Mouse (Mus musculus) liver, embryonic 15.5 days (tissue): ENCODE results near the gene Zmiz1. TPM values are rescaled to one million over a fixed set of nuclear protein-coding genes. Genes with fewer than 3 reads are reported as not detected.

Experiments
- ATAC-seq: fragments of 200-750 bp; cut with Nextera tagmentation; 2 replicates; pipeline ENCODE4 v1.8.0; 2017; ENCODE audit warnings: moderate number of reproducible peaks, mild to moderate bottlenecking, moderate library complexity; ENCODE audit not compliant: insufficient read depth
- H3K27ac ChIP-seq: fragments of 300-500 bp; sonication (generic); replicated peaks from 2 replicates; pipeline ENCODE4 v1.5.1; 2015; ENCODE audit warnings: mild to moderate bottlenecking, inconsistent platforms
- H3K27me3 ChIP-seq: fragments of 300-500 bp; sonication (generic); 2 replicates; pipeline ENCODE4 v1.6.1; 2015; ENCODE audit warnings: mild to moderate bottlenecking, inconsistent platforms
- H3K36me3 ChIP-seq: fragments of 300-500 bp; sonication (generic); replicated peaks from 2 replicates; pipeline ENCODE4 v1.6.1; 2015; ENCODE audit warnings: moderate library complexity, mild to moderate bottlenecking, inconsistent platforms
- H3K4me1 ChIP-seq: fragments of 300-500 bp; sonication (generic); replicated peaks from 2 replicates; pipeline ENCODE4 v1.6.1; 2015; ENCODE audit warnings: inconsistent platforms
- H3K4me2 ChIP-seq: fragments of 300-500 bp; sonication (generic); 2 replicates; pipeline ENCODE4 v1.6.1; 2015; ENCODE audit warnings: moderate library complexity, mild to moderate bottlenecking, inconsistent platforms
- H3K4me3 ChIP-seq: fragments of 300-500 bp; sonication (generic); replicated peaks from 2 replicates; pipeline ENCODE4 v1.5.1; 2015; ENCODE audit warnings: mild to moderate bottlenecking, inconsistent platforms
- H3K9ac ChIP-seq: fragments of 300-500 bp; sonication (generic); 2 replicates; pipeline ENCODE4 v1.6.1; 2015; ENCODE audit warnings: moderate library complexity, mild to moderate bottlenecking, inconsistent platforms
- H3K9me3 ChIP-seq: fragments of 300-500 bp; sonication (generic); replicated peaks from 2 replicates; pipeline ENCODE4 v1.6.1; 2016; ENCODE audit warnings: inconsistent platforms
- WGBS: fragments of 180-500 bp; shearing (Covaris S2); methylation state at CpG from one replicate; pipeline ENCODE4 v1.1.7; 2015; ENCODE audit warnings: mixed read lengths; ENCODE audit not compliant: insufficient replicate concordance; 5-methylcytosine and 5-hydroxymethylcytosine counted together
- polyA plus RNA-seq: library from polyadenylated mRNA; unstranded; fragments of >200 nt; fragmentation: Nextera tagmentation; extraction: Ambion mirVana; gene quantifications from 2 replicates; pipeline ENCODE4 v1.2.1, GENCODE M21; 2015

Zmiz1 gene
- polyA plus RNA-seq, 1 experiment from 2014 or later: 4.3 TPM

DNA sequence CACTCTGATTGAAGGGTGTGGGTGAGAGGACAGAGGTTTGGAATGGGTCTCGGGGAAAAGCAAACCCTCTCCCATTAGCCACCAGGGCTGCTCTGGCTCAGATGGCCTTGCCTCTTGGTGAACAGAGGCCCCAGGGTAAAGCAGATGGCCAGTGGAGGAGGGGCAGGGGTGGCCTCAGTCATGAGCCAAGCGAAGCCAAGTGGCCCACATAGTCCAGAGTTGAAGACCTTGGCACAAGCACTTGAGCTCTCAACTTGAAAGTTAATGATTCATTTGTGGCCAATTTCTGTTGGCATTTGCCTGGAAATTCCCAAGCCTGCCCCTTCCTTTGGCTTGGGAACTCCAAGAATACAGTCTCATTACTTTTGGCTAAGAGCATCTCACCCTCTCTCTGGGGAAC, 37.1 kb downstream of the Zmiz1 start:
- H3K9ac ChIP-seq: no peak overlapping the region
- no peaks in the 10 kb centered on the region for H3K27me3 ChIP-seq
- H3K4me3 ChIP-seq: no peak overlapping the region
- no peaks in the 10 kb centered on the region for H3K9me3 ChIP-seq
- H3K27ac ChIP-seq: no peak overlapping the region
- WGBS: 63% methylated on average over 2 of the region's 2 CpGs
- H3K4me2 ChIP-seq: no peak overlapping the region
- no peak for ATAC-seq
- H3K36me3 ChIP-seq: no peaks in the 10 kb centered on the region
- peaks cover 88% of the 10 kb centered on the region for H3K4me1 ChIP-seq

DNA sequence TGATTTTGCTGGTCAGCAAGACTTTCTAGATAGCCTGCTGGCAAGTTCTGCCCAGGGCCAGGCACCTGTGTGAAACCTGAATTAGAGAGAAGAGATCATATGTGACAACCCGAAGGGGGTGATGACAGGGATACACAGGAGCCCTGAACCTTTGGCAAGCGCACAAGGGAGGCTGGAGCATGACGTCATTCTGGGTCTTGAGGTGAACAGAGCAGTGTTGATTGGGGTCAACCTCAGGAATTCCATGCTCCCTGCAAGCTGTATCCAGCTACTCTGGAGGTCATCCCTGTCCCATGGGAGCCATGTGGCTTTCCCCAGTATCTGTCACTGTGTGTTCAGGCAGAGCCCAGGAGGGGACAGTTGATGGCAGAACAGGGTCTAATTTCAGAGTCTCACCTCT, 38.0 kb downstream of the Zmiz1 start:
- Histone ChIP-seq H3K4me2 (no peak overlapping the region), H3K36me3 (no peaks in the 10 kb centered on the region), H3K4me3 (no peak overlapping the region), H3K4me1 (peaks cover 88% of the 10 kb centered on the region), H3K27ac (no peak overlapping the region), H3K27me3 (no peaks in the 10 kb centered on the region), H3K9me3 (no peaks in the 10 kb centered on the region), H3K9ac (no peak overlapping the region)
- ATAC-seq: no peak
- WGBS: 70% methylated on average over 3 of the region's 3 CpGs

DNA sequence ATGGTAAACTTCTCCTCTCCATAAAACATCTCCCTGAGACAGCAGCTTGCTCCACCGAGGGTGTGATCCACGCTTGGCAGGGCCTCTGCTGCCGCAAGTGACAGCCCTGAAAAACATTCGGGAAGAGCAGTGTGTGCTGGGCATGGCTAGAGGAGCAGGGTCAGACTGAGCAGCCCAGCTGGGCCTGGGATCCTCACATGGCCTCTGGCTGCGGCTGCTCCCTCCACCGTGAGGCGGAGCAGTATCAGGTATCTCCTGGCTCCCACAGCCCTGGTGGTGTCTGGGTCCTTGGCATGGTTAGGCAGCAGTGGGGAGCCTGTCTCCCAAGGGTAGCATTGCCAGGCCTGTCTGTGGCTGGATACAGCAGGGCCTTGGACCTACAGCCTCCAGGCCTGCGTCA, 38.6 kb downstream of the Zmiz1 start:
- no peaks in the 10 kb centered on the region for H3K9me3 ChIP-seq
- peaks cover 88% of the 10 kb centered on the region for H3K4me1 ChIP-seq
- H3K4me2 ChIP-seq: no peak overlapping the region
- no peak for ATAC-seq
- WGBS: 63% methylated on average over 8 of the region's 8 CpGs
- no peak overlapping the region for H3K9ac ChIP-seq
- H3K4me3 ChIP-seq: no peak overlapping the region
- no peaks in the 10 kb centered on the region for H3K27me3 ChIP-seq
- H3K36me3 ChIP-seq: no peaks in the 10 kb centered on the region
- H3K27ac ChIP-seq: no peak overlapping the region

DNA sequence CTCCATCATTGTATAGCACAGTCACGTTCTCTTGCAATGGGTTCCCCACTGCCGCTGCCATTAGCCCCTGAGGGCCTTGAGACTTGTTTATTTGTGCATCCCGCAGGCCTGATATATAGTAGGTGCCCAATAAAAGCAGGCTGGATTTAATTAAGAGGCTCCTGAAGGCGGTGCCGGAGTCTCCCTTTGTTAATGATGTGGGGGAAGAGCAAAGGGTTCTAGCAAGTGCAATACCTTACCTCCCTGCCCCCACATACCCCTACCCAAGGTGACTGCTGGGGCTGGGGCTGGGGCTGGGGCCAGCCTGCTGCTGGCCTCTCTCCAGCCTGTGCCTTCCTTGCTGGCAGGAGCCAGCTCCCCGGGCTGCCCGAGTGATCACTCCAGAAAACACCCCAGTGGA, 39.4 kb downstream of the Zmiz1 start:
- H3K27ac ChIP-seq: no peak overlapping the region
- H3K4me1 ChIP-seq: peaks cover 81% of the 10 kb centered on the region
- no peak overlapping the region for H3K9ac ChIP-seq
- no peaks in the 10 kb centered on the region for H3K27me3 ChIP-seq
- H3K4me3 ChIP-seq: no peak overlapping the region
- H3K36me3 ChIP-seq: peaks cover 5% of the 10 kb centered on the region; the same call in 1 of the 2 replicates
- no peaks in the 10 kb centered on the region for H3K9me3 ChIP-seq
- no peak for ATAC-seq
- 69% methylated on average over 7 of the region's 7 CpGs for WGBS
- no peak overlapping the region for H3K4me2 ChIP-seq

DNA sequence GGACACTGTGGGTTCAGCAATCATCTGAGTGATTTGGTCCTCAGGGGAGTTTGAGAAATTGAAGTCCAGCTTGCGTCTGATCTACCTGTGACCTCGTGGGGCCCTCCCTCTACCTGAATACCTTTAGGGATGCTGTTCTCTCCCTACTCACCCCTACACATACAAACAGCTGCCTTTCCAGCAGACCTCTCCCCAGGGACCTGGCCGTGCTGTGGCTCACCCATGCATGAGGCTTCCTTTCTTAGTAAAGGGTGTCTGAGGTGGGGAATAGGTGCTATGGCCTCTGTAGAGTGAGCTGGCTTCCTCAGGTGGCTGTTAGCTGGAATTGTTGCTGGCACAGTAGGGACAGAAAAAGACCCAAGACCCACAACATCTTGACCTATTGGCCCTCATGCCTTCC, 40.5 kb downstream of the Zmiz1 start:
- 62% methylated on average over 3 of the region's 3 CpGs for WGBS
- no peak overlapping the region for H3K4me3 ChIP-seq
- ATAC-seq: no peak
- H3K36me3 ChIP-seq: peaks cover 12% of the 10 kb centered on the region; the same call in 1 of the 2 replicates
- no peak overlapping the region for H3K27ac ChIP-seq
- no peak overlapping the region for H3K4me2 ChIP-seq
- no peak overlapping the region for H3K9ac ChIP-seq
- peaks cover 77% of the 10 kb centered on the region for H3K4me1 ChIP-seq
- no peaks in the 10 kb centered on the region for H3K9me3 ChIP-seq
- H3K27me3 ChIP-seq: no peaks in the 10 kb centered on the region

DNA sequence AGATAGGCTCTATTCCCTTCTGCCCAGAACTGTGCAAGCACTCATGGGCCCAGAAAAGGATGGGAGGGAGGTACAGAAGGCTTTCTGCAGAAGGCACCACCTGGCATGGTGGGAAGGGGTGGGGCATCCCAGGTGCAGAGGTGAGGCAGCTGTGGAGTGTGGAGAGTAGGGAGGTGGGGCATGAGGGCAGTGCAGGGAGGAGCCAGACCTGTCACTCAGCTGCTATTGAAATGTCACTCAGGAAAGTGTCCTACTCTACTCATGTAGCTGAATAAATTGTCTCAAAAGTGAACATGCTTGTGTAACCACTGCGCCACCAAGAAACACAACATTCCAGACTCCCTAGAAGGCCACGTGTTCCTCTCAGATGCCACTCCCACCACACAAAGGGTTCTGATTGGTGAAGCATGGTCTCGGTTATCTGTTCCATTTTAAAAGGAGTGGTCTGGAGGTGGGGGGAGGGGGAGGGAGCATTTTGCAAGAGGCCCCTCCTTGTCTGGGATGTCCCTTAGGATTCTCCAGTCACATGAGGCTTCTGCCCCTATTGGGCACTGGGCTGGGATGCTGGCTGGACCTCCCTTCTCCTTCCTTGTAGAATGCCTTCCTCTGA, 41.6 kb downstream of the Zmiz1 start:
- Histone ChIP-seq H3K27me3 (no peaks in the 10 kb centered on the region), H3K36me3 (peaks cover 12% of the 10 kb centered on the region), H3K4me3 (no peak overlapping the region), H3K9me3 (no peaks in the 10 kb centered on the region), H3K27ac (no peak overlapping the region), H3K4me2 (no peak overlapping the region), H3K4me1 (peaks cover 77% of the 10 kb centered on the region), H3K9ac (no peak overlapping the region)
- no peak for ATAC-seq
- WGBS: 33% methylated on average over 3 of the region's 3 CpGs

DNA sequence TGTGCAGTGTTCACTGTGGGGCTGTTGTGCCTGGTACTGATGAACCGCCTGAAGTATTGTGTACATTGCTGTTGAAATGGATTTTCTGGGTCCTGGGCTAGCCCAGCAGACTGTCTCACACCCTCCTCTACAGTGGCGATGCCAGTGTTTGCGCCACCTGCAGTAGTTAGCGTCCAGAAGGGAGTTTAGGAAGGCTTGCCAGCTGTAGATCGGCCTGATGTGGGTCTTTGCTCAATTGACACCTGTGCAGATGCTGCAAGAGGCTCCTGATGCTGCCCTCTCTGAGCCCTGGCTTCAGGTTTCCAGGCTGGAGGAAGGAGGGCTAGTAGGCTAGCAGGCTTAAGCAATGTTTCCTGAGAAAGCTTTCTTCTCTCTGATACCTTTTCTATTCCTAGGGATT, 42.5 kb downstream of the Zmiz1 start:
- Histone ChIP-seq H3K4me2 (no peak overlapping the region), H3K4me1 (peaks cover 77% of the 10 kb centered on the region), H3K27me3 (no peaks in the 10 kb centered on the region), H3K36me3 (peaks cover 12% of the 10 kb centered on the region), H3K9ac (no peak overlapping the region), H3K9me3 (no peaks in the 10 kb centered on the region), H3K4me3 (no peak overlapping the region), H3K27ac (no peak overlapping the region)
- no peak for ATAC-seq
- 63% methylated on average over 5 of the region's 5 CpGs for WGBS

DNA sequence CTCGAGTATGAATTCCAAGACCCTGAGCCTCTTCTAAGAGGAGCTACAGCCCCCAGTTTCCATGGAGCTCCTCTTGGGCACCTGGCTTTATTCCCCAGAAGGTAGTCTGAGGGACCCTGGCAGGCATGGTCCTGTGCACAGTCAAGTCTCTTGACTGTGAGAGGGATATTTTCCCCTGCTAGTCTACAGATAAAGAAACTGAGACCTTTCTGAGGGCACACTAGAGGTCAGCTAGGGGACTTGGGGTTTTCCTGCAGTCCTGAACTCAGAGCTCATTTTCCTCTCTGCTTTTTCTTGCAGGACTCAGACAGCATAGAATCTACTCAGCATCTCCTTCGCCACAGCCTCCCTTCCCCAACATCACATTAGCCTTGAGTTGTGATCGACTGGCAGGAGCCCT, 43.4 kb downstream of the Zmiz1 start:
- peaks cover 12% of the 10 kb centered on the region for H3K36me3 ChIP-seq
- H3K4me3 ChIP-seq: no peak overlapping the region
- H3K9me3 ChIP-seq: no peaks in the 10 kb centered on the region
- H3K9ac ChIP-seq: no peak overlapping the region
- 59% methylated on average over 3 of the region's 3 CpGs for WGBS
- H3K27me3 ChIP-seq: no peaks in the 10 kb centered on the region
- no peak for ATAC-seq
- no peak overlapping the region for H3K27ac ChIP-seq
- no peak overlapping the region for H3K4me2 ChIP-seq
- peaks cover 74% of the 10 kb centered on the region for H3K4me1 ChIP-seq

DNA sequence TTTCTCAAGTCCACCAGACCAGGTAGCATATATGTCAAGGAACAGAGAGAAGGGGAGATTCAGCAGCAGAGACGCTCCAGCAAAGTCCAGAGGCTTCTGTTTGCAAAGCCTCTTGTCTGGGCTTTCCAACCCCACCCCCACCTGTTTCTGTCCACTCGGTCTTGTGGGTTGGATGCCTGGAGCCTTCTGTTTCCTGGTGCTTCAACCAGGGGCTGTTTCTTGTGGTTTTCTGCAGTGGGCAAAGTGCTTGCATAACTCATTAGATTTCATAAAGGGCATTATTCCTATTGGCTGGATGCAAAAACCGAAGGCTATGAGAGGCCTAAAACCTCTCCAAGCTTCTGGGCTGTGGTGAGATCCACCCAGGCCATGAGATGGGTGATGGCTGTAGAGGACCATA, 45.3 kb downstream of the Zmiz1 start:
- no peak for ATAC-seq
- Histone ChIP-seq H3K27me3 (no peaks in the 10 kb centered on the region), H3K9ac (no peak overlapping the region), H3K36me3 (peaks cover 12% of the 10 kb centered on the region), H3K4me3 (no peak overlapping the region), H3K9me3 (no peaks in the 10 kb centered on the region), H3K4me2 (no peak overlapping the region), H3K27ac (no peak overlapping the region), H3K4me1 (peaks cover 78% of the 10 kb centered on the region)
- WGBS: 44% methylated on average over 3 of the region's 3 CpGs

DNA sequence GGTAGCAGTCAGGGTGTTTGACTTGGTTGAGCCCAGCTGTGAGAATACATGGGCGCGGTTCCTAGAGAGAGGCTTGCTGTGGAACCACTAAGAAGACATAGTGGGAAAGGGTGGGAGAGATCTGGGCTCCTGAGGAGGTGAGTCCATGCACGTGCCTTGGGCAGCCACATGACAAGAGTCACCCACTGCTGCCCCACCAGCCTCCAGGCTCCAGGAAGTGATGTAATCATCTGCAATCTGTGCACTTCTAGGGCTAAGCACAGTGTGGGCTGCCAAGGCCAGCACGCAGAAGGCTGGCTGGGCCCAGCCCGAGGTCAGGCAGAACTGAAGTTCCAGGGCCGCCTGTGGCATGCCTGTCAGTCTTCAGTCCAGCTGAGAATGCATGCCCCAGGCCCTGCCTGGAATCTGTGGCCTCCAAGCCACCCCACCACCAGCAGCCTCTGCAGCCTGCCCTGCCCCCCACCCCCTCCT, 46.3 kb downstream of the Zmiz1 start:
- no peaks in the 10 kb centered on the region for H3K27me3 ChIP-seq
- H3K9me3 ChIP-seq: no peaks in the 10 kb centered on the region
- peak; percentile 46 for ATAC-seq
- H3K4me2 ChIP-seq: no peak overlapping the region
- H3K27ac ChIP-seq: 0 out of 2 replicates have a peak overlapping the region, but pooled peaks have one; percentile 9
- 44% methylated on average over 6 of the region's 6 CpGs for WGBS
- H3K4me1 ChIP-seq: peaks cover 82% of the 10 kb centered on the region
- H3K9ac ChIP-seq: no peak overlapping the region
- H3K4me3 ChIP-seq: no peak overlapping the region
- H3K36me3 ChIP-seq: peaks cover 12% of the 10 kb centered on the region

DNA sequence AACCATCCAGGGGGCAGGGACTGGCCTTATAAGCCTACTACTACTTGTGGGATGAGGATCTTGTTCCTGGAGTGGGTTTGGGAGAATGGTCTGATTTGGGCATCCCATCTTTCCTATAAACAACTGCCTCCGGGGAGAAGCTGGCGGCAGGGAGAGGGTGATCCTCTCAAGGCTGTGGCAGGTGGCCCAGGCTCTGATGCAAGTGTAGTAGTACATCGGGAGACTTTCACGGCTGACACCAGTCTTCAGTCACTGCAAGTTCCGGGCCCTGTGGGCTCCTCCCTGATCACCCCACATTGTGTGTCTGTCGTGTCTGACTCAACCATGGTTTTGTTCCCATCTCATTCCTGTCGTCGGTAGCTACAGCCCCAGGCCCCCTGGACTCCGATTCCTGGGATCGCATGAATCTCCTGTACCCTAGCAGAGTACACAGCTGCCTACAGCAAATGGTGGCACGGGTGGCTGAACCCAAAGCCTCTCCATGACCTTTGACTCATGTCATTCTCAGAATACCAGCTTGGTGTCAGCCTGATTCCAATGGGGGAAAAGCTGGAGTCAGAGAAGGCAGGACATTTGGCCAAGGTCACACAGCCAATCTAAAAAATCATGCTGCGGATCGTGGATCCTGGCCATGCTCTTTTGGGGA, 49.2 kb downstream of the Zmiz1 start:
- WGBS: 76% methylated on average over 13 of the region's 13 CpGs
- ATAC-seq: no peak
- peaks cover 87% of the 10 kb centered on the region for H3K4me1 ChIP-seq
- H3K4me3 ChIP-seq: no peak overlapping the region
- 0 out of 2 replicates have a peak overlapping the region, but pooled peaks have one; percentile 30 for H3K27ac ChIP-seq
- no peak overlapping the region for H3K4me2 ChIP-seq
- H3K9me3 ChIP-seq: no peaks in the 10 kb centered on the region
- no peak overlapping the region for H3K9ac ChIP-seq
- H3K36me3 ChIP-seq: peaks cover 8% of the 10 kb centered on the region
- no peaks in the 10 kb centered on the region for H3K27me3 ChIP-seq
